Mouse (Mus musculus) C2C12 (cell line): ENCODE data around the gene Ndufs1. TPM values are rescaled to one million over a fixed set of nuclear protein-coding genes. Genes with fewer than 3 reads are reported as not detected.

Source experiments
- H3K27me3 ChIP-seq: one replicate; pipeline ENCODE4 v1.6.1; 2011; ENCODE audit not compliant: control insufficient read depth, insufficient read depth, insufficient read length
- H3K36me3 ChIP-seq: one replicate; pipeline ENCODE4 v1.6.1; 2011; ENCODE audit not compliant: control insufficient read depth, insufficient read depth
- H3K4me3 ChIP-seq: one replicate; pipeline ENCODE4 v1.5.1; 2011; ENCODE audit warnings: mild to moderate bottlenecking, control low read depth; ENCODE audit not compliant: poor library complexity, insufficient read depth, severe bottlenecking
- H3K79me2 ChIP-seq: one replicate; pipeline ENCODE4 v1.6.1; 2011; ENCODE audit not compliant: control insufficient read depth, insufficient read depth
- H3K79me3 ChIP-seq: one replicate; pipeline ENCODE4 v1.6.1; 2011; ENCODE audit warnings: low read depth, control low read depth
- H3ac ChIP-seq: one replicate; pipeline ENCODE3; 2011; ENCODE audit warnings: low read depth; ENCODE audit not compliant: control insufficient read depth, insufficient read length
- CEBPB ChIP-seq: IDR thresholded peaks from one replicate; pipeline ENCODE4 v1.6.1; 2011; ENCODE audit warnings: low read depth, mild to moderate bottlenecking, control low read depth, moderate library complexity
- CTCF ChIP-seq: IDR thresholded peaks from one replicate; pipeline ENCODE4 v1.5.1; 2011; ENCODE audit not compliant: control insufficient read depth, insufficient read depth, insufficient read length
- FOSL1 ChIP-seq: IDR thresholded peaks from one replicate; pipeline ENCODE4 v1.8.0; 2011; ENCODE audit warnings: mild to moderate bottlenecking, low read length; ENCODE audit not compliant: poor library complexity, insufficient read depth, severe bottlenecking
- MAX ChIP-seq: IDR thresholded peaks from one replicate; pipeline ENCODE4 v1.6.1; 2011; ENCODE audit warnings: mild to moderate bottlenecking, control low read depth
- MYOD1 ChIP-seq: IDR thresholded peaks from one replicate; pipeline ENCODE4 v1.6.1; 2011; ENCODE audit warnings: low read depth; ENCODE audit not compliant: control insufficient read depth, insufficient read length
- MYOG ChIP-seq: IDR thresholded peaks from one replicate; pipeline ENCODE4 v1.6.1; 2011; ENCODE audit not compliant: control insufficient read depth, insufficient read length; ENCODE audit errors: extremely low read depth
- USF1 ChIP-seq: IDR thresholded peaks from one replicate; pipeline ENCODE4 v1.6.1; 2011; ENCODE audit warnings: low read depth, mild to moderate bottlenecking, control low read depth, moderate library complexity
- long read RNA-seq, 2 experiments: library from polyadenylated mRNA; unstranded; transcript quantifications; one replicate each; pipeline ENCODE4 v2.0.0; 2019 to 2020
- polyA plus RNA-seq: library from polyadenylated mRNA; unstranded; fragments of >200 nt; fragmentation: generic; extraction: Trizol; gene quantifications from one replicate; pipeline ENCODE4 v1.2.1, GENCODE M21; 2012; ENCODE audit warnings: missing spikeins

Gene Ndufs1
- polyA plus RNA-seq, result 44.8 TPM
- long read RNA-seq, experiment 1, transcript Ndufs1-203 (19 exons, 2,590 nt), result minor isoform, 16 of 81 reads
- long read RNA-seq, experiment 1, transcript Ndufs1-201 (19 exons, 2,661 nt), result major isoform, 42 of 81 reads
- long read RNA-seq, experiment 1, partial matches to known transcripts, result 8 of 81 reads
- long read RNA-seq, experiment 1, other reads (novel, unspliced or antisense), result 15 of 81 reads
- long read RNA-seq, experiment 2, transcript Ndufs1-203 (19 exons, 2,590 nt), result minor isoform, 183 of 990 reads
- long read RNA-seq, experiment 2, transcript Ndufs1-201 (19 exons, 2,661 nt), result major isoform, 463 of 990 reads
- long read RNA-seq, experiment 2, partial matches to known transcripts, result 19 of 990 reads
- long read RNA-seq, experiment 2, other reads (novel, unspliced or antisense), result 324 of 990 reads

GRCm38 (mm10) chr1:63176604-63177421 is at the start of gene Ndufs1, which contains the start of gene Eef1b2:
Ndufs1 (minus strand) TSS chr1:63176833.
Eef1b2 (plus strand) TSS chr1:63176825.
- TF ChIP-seq MYOD1 (no peak), MAX (peak; percentile 26)
- Histone ChIP-seq H3K27me3 (no peaks in the 10 kb centered on the region), H3K79me3 (peaks cover 53% of the 10 kb centered on the region), H3K4me3 (peak within 1 kb of the TSS; percentile 93), H3K36me3 (peaks cover 46% of the 10 kb centered on the region), H3K79me2 (peaks cover 79% of the 10 kb centered on the region), H3ac (peak within 1 kb of the TSS; percentile 92)

GRCm38 (mm10) chr1:63225890-63226289 is 49.3 kb upstream of the Ndufs1 start:
- TF ChIP-seq MAX (no peak), CEBPB (no peak), FOSL1 (no peak), MYOG (no peak), USF1 (no peak), CTCF (no peak), MYOD1 (no peak)
- no peak overlapping the region for H3K4me3 ChIP-seq

GRCm38 (mm10) chr1:63225009-63225408 is 48.4 kb upstream of the Ndufs1 start:
- no peaks in the 10 kb centered on the region for H3K27me3 ChIP-seq
- H3K79me2 ChIP-seq, result no peaks in the 10 kb centered on the region
- no peak overlapping the region for H3ac ChIP-seq
- no peaks in the 10 kb centered on the region for H3K36me3 ChIP-seq
- no peaks in the 10 kb centered on the region for H3K79me3 ChIP-seq
- TF ChIP-seq MYOG (no peak), USF1 (no peak), CEBPB (no peak), MAX (no peak), MYOD1 (no peak), CTCF (no peak), FOSL1 (no peak)
- no peak overlapping the region for H3K4me3 ChIP-seq

More at GRCm38 (mm10) chr1:63225890-63226289, 49.3 kb upstream of the Ndufs1 start:
- Histone ChIP-seq H3K79me3 (no peaks in the 10 kb centered on the region), H3K36me3 (no peaks in the 10 kb centered on the region), H3ac (no peak overlapping the region), H3K27me3 (no peaks in the 10 kb centered on the region), H3K79me2 (no peaks in the 10 kb centered on the region)

GRCm38 (mm10) chr1:63219277-63219676 is 42.6 kb upstream of the Ndufs1 start:
- TF ChIP-seq MYOG (no peak), FOSL1 (no peak), MYOD1 (no peak), CTCF (no peak), CEBPB (no peak), MAX (no peak), USF1 (no peak)
- H3K4me3 ChIP-seq, result no peak overlapping the region

GRCm38 (mm10) chr1:63214631-63215030 is 38.0 kb upstream of the Ndufs1 start:
- H3K79me3 ChIP-seq, result no peaks in the 10 kb centered on the region
- H3K4me3 ChIP-seq, result no peak overlapping the region
- H3K27me3 ChIP-seq, result no peaks in the 10 kb centered on the region
- TF ChIP-seq MYOD1, result no peak
- no peaks in the 10 kb centered on the region for H3K36me3 ChIP-seq
- no peaks in the 10 kb centered on the region for H3K79me2 ChIP-seq
- H3ac ChIP-seq, result no peak overlapping the region

More at GRCm38 (mm10) chr1:63219277-63219676, 42.6 kb upstream of the Ndufs1 start:
- no peak overlapping the region for H3ac ChIP-seq
- no peaks in the 10 kb centered on the region for H3K79me3 ChIP-seq
- H3K79me2 ChIP-seq, result no peaks in the 10 kb centered on the region
- no peaks in the 10 kb centered on the region for H3K36me3 ChIP-seq
- H3K27me3 ChIP-seq, result no peaks in the 10 kb centered on the region

- Histone ChIP-seq H3K27me3 (no peaks in the 10 kb centered on the region), H3ac (no peak within 1 kb of the TSS), H3K79me3 (no peaks in the 10 kb centered on the region), H3K36me3 (no peaks in the 10 kb centered on the region), H3K4me3 (no peak within 1 kb of the TSS), H3K79me2 (no peaks in the 10 kb centered on the region)
- no peak for TF ChIP-seq MAX
- no peak for TF ChIP-seq MYOD1
- no peak for TF ChIP-seq FOSL1
- no peak for TF ChIP-seq USF1
- no peak for TF ChIP-seq CEBPB
- no peak for TF ChIP-seq CTCF
These were observed 37.6 kb upstream of the Ndufs1 start, which contains the start of gene Gpr1 for GRCm38 (mm10) chr1:63214271-63214558. Gpr1 (minus strand) TSS chr1:63214543.
